16 mouse cellular contexts compared by ENCODE assay signal in the genomic region with DNA sequence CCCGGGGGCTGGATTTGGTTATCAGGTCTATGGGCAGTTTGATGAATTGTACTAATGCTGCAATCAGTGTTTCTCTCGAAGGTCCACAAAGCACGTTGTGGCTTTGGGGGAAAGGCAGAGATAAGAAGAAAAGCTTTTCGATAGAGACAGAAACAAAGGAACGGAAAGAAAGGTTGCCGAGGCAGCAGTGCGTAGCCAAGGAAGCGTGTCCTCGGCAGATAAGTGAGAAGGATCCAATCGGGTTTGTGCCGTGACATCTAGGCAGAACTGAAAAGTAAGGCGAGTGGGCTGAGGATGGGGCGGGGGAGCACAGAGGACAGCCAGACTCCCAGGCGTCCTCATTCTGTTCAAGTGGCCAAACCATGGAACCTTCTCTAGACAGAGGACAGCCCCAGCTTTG.
A peak's percentile ranks its signal among the peaks of the same experiment; 100 is the strongest.
DNase-seq lines count a peak whose midpoint lies in the region; ATAC-seq and TF ChIP-seq lines count a peak whose summit lies in the region.
"Had no signal": no experiment of that assay in that cellular context is flagged by ENCODE, and none has a peak within 500 bp of the region (broad histone marks: within the 10 kb centered on the region; RNA-seq: fewer than 3 reads in every experiment).

No protein-coding gene starts in this region.

- no peak for TF ChIP-seq CTCF in MEL (IDR thresholded peaks at IDR 0.05 in 2 of 3, conservative IDR thresholded peaks at IDR 0.05 in 1 of 3; ENCODE audit: control insufficient read depth in 1 of 3, insufficient read depth in 1 of 3, low read depth in 2 of 3, low read length in 3 of 3, poor library complexity in 1 of 3, severe bottlenecking in 1 of 3)
- TF ChIP-seq CTCF in left cerebral cortex, adult 2 months (IDR thresholded peaks at IDR 0.05) = no peak

- no peak overlapping the region for H3K4me3 ChIP-seq in heart, embryonic 12.5 days
- no peak overlapping the region for H3K4me3 ChIP-seq in MEL (ENCODE audit: control insufficient read depth in 1 of 2, insufficient read depth in 1 of 2, low read depth in 2 of 2, low read length in 2 of 2)
- H3K4me3 ChIP-seq in midbrain, embryonic 16.5 days (ENCODE audit: low read depth, low read length) = no peak overlapping the region
- no peak overlapping the region for H3K4me3 ChIP-seq in left cerebral cortex, adult 2 months
- H3K4me3 ChIP-seq: forebrain, embryonic 12.5 days; limb, embryonic 15.5 days; myocyte had no signal

- no peaks in the 10 kb centered on the region for H3K9me3 ChIP-seq in heart, embryonic 12.5 days (replicated peaks)
- H3K9me3 ChIP-seq in MEL (replicated peaks; ENCODE audit: insufficient read depth, low read length) = no peaks in the 10 kb centered on the region
- no peaks in the 10 kb centered on the region for H3K9me3 ChIP-seq in midbrain, embryonic 16.5 days (replicated peaks; ENCODE audit: control insufficient read depth, low read length, poor library complexity, severe bottlenecking)
- H3K9me3 ChIP-seq: forebrain, embryonic 12.5 days; limb, embryonic 15.5 days had no signal

- H3K9ac ChIP-seq in heart, embryonic 12.5 days = no peak overlapping the region
- H3K9ac ChIP-seq in MEL (ENCODE audit: control insufficient read depth, low read depth, low read length, poor library complexity, severe bottlenecking) = no peak overlapping the region
- H3K9ac ChIP-seq in midbrain, embryonic 16.5 days (ENCODE audit: low read depth, low read length) = no peak overlapping the region
- H3K9ac ChIP-seq: forebrain, embryonic 12.5 days; limb, embryonic 15.5 days had no signal

- H3K4me1 ChIP-seq in heart, embryonic 12.5 days (replicated peaks) = peaks cover 28% of the 10 kb centered on the region
- peaks cover 0 to 9% of the 10 kb centered on the region in 2 experiments; a peak in 2 of 4 replicates for H3K4me1 ChIP-seq in MEL (ENCODE audit: control insufficient read depth in 1 of 2, insufficient read depth in 2 of 2, low read length in 2 of 2)
- peaks cover 21% of the 10 kb centered on the region for H3K4me1 ChIP-seq in midbrain, embryonic 16.5 days (ENCODE audit: control insufficient read depth, insufficient read depth, low read length)
- H3K4me1 ChIP-seq: limb, embryonic 15.5 days had no signal

- ATAC-seq in heart, embryonic 12.5 days (ENCODE audit: insufficient number of reproducible peaks, low FRiP score) = 0 out of 2 replicates have a peak, but pooled peaks have one; percentile 28
- ATAC-seq in midbrain, embryonic 16.5 days = no peak

- intact Hi-C loops in heart, postnatal 14 days (cut with DNase I) = no loop called here
- intact Hi-C loops in left cerebral cortex, adult 2 months (cut with DNase I) = no loop called here

- H3K27ac ChIP-seq in heart, embryonic 12.5 days (ENCODE audit: poor library complexity, severe bottlenecking) = no peak overlapping the region
- H3K27ac ChIP-seq in MEL (ENCODE audit: control insufficient read depth, low read depth, low read length) = no peak overlapping the region
- peak overlapping the region; percentile 29 for H3K27ac ChIP-seq in midbrain, embryonic 16.5 days (ENCODE audit: low read length)
- H3K27ac ChIP-seq in left cerebral cortex, adult 2 months = no peak overlapping the region
- H3K27ac ChIP-seq: forebrain, embryonic 12.5 days; limb, embryonic 15.5 days had no signal

- H3K27me3 ChIP-seq in heart, embryonic 12.5 days (replicated peaks) = no peaks in the 10 kb centered on the region
- peaks cover 6 to 15% of the 10 kb centered on the region in 2 experiments for H3K27me3 ChIP-seq in MEL (ENCODE audit: control insufficient read depth in 1 of 2, insufficient read depth in 2 of 2, low read length in 2 of 2)
- H3K27me3 ChIP-seq in midbrain, embryonic 16.5 days (ENCODE audit: control insufficient read depth, insufficient read depth, low read depth, low read length) = no peaks in the 10 kb centered on the region
- H3K27me3 ChIP-seq: forebrain, embryonic 12.5 days; limb, embryonic 15.5 days had no signal

- peak; percentile 63 to 82 for TF ChIP-seq EP300 in MEL (IDR thresholded peaks at IDR 0.05; ENCODE audit: low read depth in 1 of 2, low read length in 2 of 2)

- no peak for TF ChIP-seq RAD21 in MEL (IDR thresholded peaks at IDR 0.05; ENCODE audit: low read depth, low read length)

- no peak overlapping the region for H3K4me2 ChIP-seq in heart, embryonic 12.5 days
- H3K4me2 ChIP-seq in midbrain, embryonic 16.5 days (ENCODE audit: low read length) = no peak overlapping the region
- H3K4me2 ChIP-seq: forebrain, embryonic 12.5 days; limb, embryonic 15.5 days had no signal

- no peaks in the 10 kb centered on the region for H3K36me3 ChIP-seq in heart, embryonic 12.5 days
- peaks cover 0 to 2% of the 10 kb centered on the region in 2 experiments; a peak in 1 of 4 replicates for H3K36me3 ChIP-seq in MEL (ENCODE audit: control insufficient read depth in 1 of 2, insufficient read depth in 2 of 2, low read length in 2 of 2)
- no peaks in the 10 kb centered on the region for H3K36me3 ChIP-seq in midbrain, embryonic 16.5 days (ENCODE audit: control insufficient read depth, insufficient read depth, low read length)
- H3K36me3 ChIP-seq: forebrain, embryonic 12.5 days; limb, embryonic 15.5 days had no signal

- no peak for TF ChIP-seq POLR2A in MEL (IDR thresholded peaks at IDR 0.05; ENCODE audit: control insufficient read depth in 1 of 2, insufficient read depth in 1 of 2, low read depth in 1 of 2, low read length in 2 of 2, poor library complexity in 1 of 2)

- 41% methylated on average over 14 of the region's 14 CpGs for WGBS in heart, embryonic 12.5 days
- 24% methylated on average over 14 of the region's 14 CpGs for WGBS in midbrain, embryonic 16.5 days

- no peaks in the 10 kb centered on the region for H3K79me2 ChIP-seq in MEL (ENCODE audit: control insufficient read depth, insufficient read depth, low read length, poor library complexity)

- no peak for DNase-seq in heart, postnatal 14 days
- peak; percentile 65 for DNase-seq in MEL (ENCODE audit: low read depth, low spot score)
- DNase-seq in induced T-regulatory cell, adult 2 months (ENCODE audit: low read depth) = peak; percentile 52
- DNase-seq in left cerebral cortex, adult 2 months (ENCODE audit: extremely low spot score in 1 of 2, low spot score in 2 of 2) = no peak
- DNase-seq in adrenal gland, adult 2 months = no peak
- no peak for DNase-seq in adrenal gland, postnatal 14 days
- DNase-seq: B cell, adult 2 months; cerebellum, adult 9-10 months; gastrocnemius, postnatal 25 days; kidney, postnatal 25 days; lung, postnatal 14 days had no signal

TF ChIP-seq in MEL, 35 proteins besides CTCF, POLR2A, EP300 and RAD21 (continues in another document):
- peak; percentile 42; the same call in 1 of the 2 replicates for TF ChIP-seq TAL1 (IDR thresholded peaks at IDR 0.05; ENCODE audit: low read length)
- peak; percentile 98 for TF ChIP-seq RCOR1 (IDR thresholded peaks at IDR 0.05; ENCODE audit: low read depth, low read length)
- TF ChIP-seq NRF1 (IDR thresholded peaks at IDR 0.05; ENCODE audit: insufficient read depth, low read depth, low read length, poor library complexity, severe bottlenecking) = no peak
- TF ChIP-seq CHD1 (IDR thresholded peaks at IDR 0.05; ENCODE audit: low read depth, low read length) = no peak
- TF ChIP-seq KAT2A (conservative IDR thresholded peaks at IDR 0.05; ENCODE audit: low read depth, low read length) = no peak
- TF ChIP-seq USF2 (IDR thresholded peaks at IDR 0.05; ENCODE audit: borderline replicate concordance in 1 of 2, insufficient read depth in 1 of 2, low read depth in 1 of 2, low read length in 2 of 2) = no peak
- TF ChIP-seq ZMIZ1 (IDR thresholded peaks at IDR 0.05; ENCODE audit: low read depth, low read length) = no peak
- TF ChIP-seq ZNF384 (IDR thresholded peaks at IDR 0.05; ENCODE audit: low read depth, low read length) = no peak
- TF ChIP-seq MAX (IDR thresholded peaks at IDR 0.05; ENCODE audit: low read length) = peak; percentile 57; the same call in 1 of the 2 replicates
- TF ChIP-seq SMC3 (IDR thresholded peaks at IDR 0.05; ENCODE audit: low read depth, low read length) = no peak
- TF ChIP-seq JUND (IDR thresholded peaks at IDR 0.05; ENCODE audit: low read depth, low read length) = no peak
- no peak for TF ChIP-seq HCFC1 (IDR thresholded peaks at IDR 0.05; ENCODE audit: low read depth, low read length)
- no peak for TF ChIP-seq CHD2 (IDR thresholded peaks at IDR 0.05; ENCODE audit: low read length)
- TF ChIP-seq MYC (IDR thresholded peaks at IDR 0.05; ENCODE audit: low read depth, low read length) = no peak
- TF ChIP-seq SIN3A (IDR thresholded peaks at IDR 0.05; ENCODE audit: low read length) = peak; percentile 25; the same call in 1 of the 2 replicates
- TF ChIP-seq POLR2AphosphoS5 (IDR thresholded peaks at IDR 0.05; ENCODE audit: borderline replicate concordance, low read depth, low read length) = no peak
- TF ChIP-seq ELF1 (IDR thresholded peaks at IDR 0.05; ENCODE audit: low read depth, low read length) = no peak
- no peak for TF ChIP-seq NELFE (IDR thresholded peaks at IDR 0.05; ENCODE audit: low read depth, low read length)
- TF ChIP-seq TBP (IDR thresholded peaks at IDR 0.05; ENCODE audit: low read depth, low read length) = no peak
- TF ChIP-seq ZKSCAN1 (IDR thresholded peaks at IDR 0.05; ENCODE audit: low read depth, low read length) = no peak
- TF ChIP-seq USF1 (IDR thresholded peaks at IDR 0.05; ENCODE audit: low read depth, low read length) = no peak
- TF ChIP-seq TCF12 (IDR thresholded peaks at IDR 0.05; ENCODE audit: low read depth, low read length) = peak; percentile 75
- TF ChIP-seq GATA1 (IDR thresholded peaks at IDR 0.05; ENCODE audit: low read depth, low read length) = peak; percentile 84
- peak; percentile 44; the same call in 1 of the 2 replicates for TF ChIP-seq ETS1 (IDR thresholded peaks at IDR 0.05; ENCODE audit: low read depth, low read length)
- no peak for TF ChIP-seq ZC3H11A (IDR thresholded peaks at IDR 0.05; ENCODE audit: low read depth, low read length)
- peak; percentile 49; the same call in 1 of the 2 replicates for TF ChIP-seq BHLHE40 (IDR thresholded peaks at IDR 0.05; ENCODE audit: borderline replicate concordance, low read depth, low read length)
- no peak for TF ChIP-seq MYB (IDR thresholded peaks at IDR 0.05; ENCODE audit: low read depth, low read length)
- no peak for TF ChIP-seq POLR2AphosphoS2 (IDR thresholded peaks at IDR 0.05; ENCODE audit: low read length)
- TF ChIP-seq MAFK (IDR thresholded peaks at IDR 0.05; ENCODE audit: borderline replicate concordance, low read depth, low read length) = peak; percentile 60; the same call in 1 of the 2 replicates
- TF ChIP-seq E2F4 (IDR thresholded peaks at IDR 0.05; ENCODE audit: borderline replicate concordance, low read depth, low read length) = no peak
- TF ChIP-seq GABPA (IDR thresholded peaks at IDR 0.05; ENCODE audit: low read depth, low read length) = no peak
- TF ChIP-seq MEF2A (IDR thresholded peaks at IDR 0.05; ENCODE audit: extremely low read depth, insufficient replicate concordance, low read depth, low read length, poor library complexity, severe bottlenecking) = no peak

Comparison
In these comparisons a context has a peak if more than half of its experiments do, and no peak if none do; other contexts are left out.
1. DNase-seq: peak in MEL (single experiment) and induced T-regulatory cell, adult 2 months (single experiment); none in heart, postnatal 14 days (0 of 2), left cerebral cortex, adult 2 months (0 of 2), adrenal gland, adult 2 months (single experiment) and adrenal gland, postnatal 14 days (single experiment).